Mouse (Mus musculus) neural tube, embryonic 12.5 days (tissue): ENCODE data around the gene Rgs7bp. TPM values are rescaled to one million over a fixed set of nuclear protein-coding genes. Genes with fewer than 3 reads are reported as not detected.

Experiments
- ATAC-seq: fragments of 200-750 bp; cut with Nextera tagmentation; 2 replicates; pipeline ENCODE4 v1.8.0; 2017; ENCODE audit warnings: low read depth, mild to moderate bottlenecking, moderate TSS enrichment, moderate library complexity; ENCODE audit not compliant: low FRiP score
- H3K27ac ChIP-seq: fragments of 300-500 bp; sonication (generic); 2 replicates; pipeline ENCODE4 v1.5.1; 2016
- H3K27me3 ChIP-seq: fragments of 300-500 bp; sonication (generic); replicated peaks from 2 replicates; pipeline ENCODE4 v1.6.1; 2016; ENCODE audit warnings: mild to moderate bottlenecking
- H3K36me3 ChIP-seq: fragments of 300-500 bp; sonication (generic); 2 replicates; pipeline ENCODE4 v1.6.1; 2016; ENCODE audit warnings: mild to moderate bottlenecking
- H3K4me1 ChIP-seq: fragments of 300-500 bp; sonication (generic); 2 replicates; pipeline ENCODE4 v1.6.1; 2016
- H3K4me2 ChIP-seq: fragments of 300-500 bp; sonication (generic); replicated peaks from 2 replicates; pipeline ENCODE4 v1.6.1; 2016; ENCODE audit warnings: mild to moderate bottlenecking
- H3K4me3 ChIP-seq: fragments of 300-500 bp; sonication (generic); 2 replicates; pipeline ENCODE4 v1.5.1; 2016
- H3K9ac ChIP-seq: fragments of 300-500 bp; sonication (generic); 2 replicates; pipeline ENCODE4 v1.6.1; 2016; ENCODE audit warnings: mild to moderate bottlenecking
- H3K9me3 ChIP-seq: fragments of 300-500 bp; sonication (generic); 2 replicates; pipeline ENCODE4 v1.6.1; 2016; ENCODE audit warnings: mild to moderate bottlenecking
- WGBS: fragments of 180-500 bp; shearing (Covaris S2); methylation state at CpG from one replicate; pipeline ENCODE4 v1.1.7; 2016; 5-methylcytosine and 5-hydroxymethylcytosine counted together
- polyA plus RNA-seq: library from polyadenylated mRNA; unstranded; fragments of >200 nt; fragmentation: Nextera tagmentation; extraction: Ambion mirVana; gene quantifications from 2 replicates; pipeline ENCODE4 v1.2.1, GENCODE M21; 2016

Gene Rgs7bp
- polyA plus RNA-seq, 1 experiment from 2014 or later, result 6.0 TPM

GRCm38 (mm10) chr13:105048662-105049061 lies 6.1 kb downstream of the Rgs7bp start:
- Histone ChIP-seq H3K4me2 (no peak overlapping the region), H3K9ac (no peak overlapping the region), H3K27ac (no peak overlapping the region), H3K9me3 (no peaks in the 10 kb centered on the region), H3K4me1 (peaks cover 7% of the 10 kb centered on the region; the same call in 1 of the 2 replicates), H3K27me3 (peaks cover 3% of the 10 kb centered on the region; the same call in 1 of the 2 replicates), H3K36me3 (no peaks in the 10 kb centered on the region), H3K4me3 (no peak overlapping the region)
- ATAC-seq, result no peak
- WGBS, result 87% methylated on average over 8 of the region's 8 CpGs

GRCm38 (mm10) chr13:105047377-105047776 lies 7.4 kb downstream of the Rgs7bp start:
- 71% methylated on average over 9 of the region's 9 CpGs for WGBS
- H3K4me1 ChIP-seq, result no peaks in the 10 kb centered on the region
- H3K9ac ChIP-seq, result no peak overlapping the region
- no peaks in the 10 kb centered on the region for H3K36me3 ChIP-seq
- H3K27me3 ChIP-seq, result no peaks in the 10 kb centered on the region
- no peak for ATAC-seq
- H3K27ac ChIP-seq, result no peak overlapping the region
- no peak overlapping the region for H3K4me2 ChIP-seq
- H3K4me3 ChIP-seq, result no peak overlapping the region
- no peaks in the 10 kb centered on the region for H3K9me3 ChIP-seq

GRCm38 (mm10) chr13:105043882-105044281 lies 10.8 kb downstream of the Rgs7bp start:
- WGBS, result 64% methylated on average over 3 of the region's 3 CpGs
- no peak overlapping the region for H3K27ac ChIP-seq
- H3K27me3 ChIP-seq, result no peaks in the 10 kb centered on the region
- no peaks in the 10 kb centered on the region for H3K4me1 ChIP-seq
- H3K4me2 ChIP-seq, result no peak overlapping the region
- no peaks in the 10 kb centered on the region for H3K9me3 ChIP-seq
- H3K36me3 ChIP-seq, result no peaks in the 10 kb centered on the region
- no peak for ATAC-seq
- no peak overlapping the region for H3K9ac ChIP-seq
- H3K4me3 ChIP-seq, result no peak overlapping the region

DNA sequence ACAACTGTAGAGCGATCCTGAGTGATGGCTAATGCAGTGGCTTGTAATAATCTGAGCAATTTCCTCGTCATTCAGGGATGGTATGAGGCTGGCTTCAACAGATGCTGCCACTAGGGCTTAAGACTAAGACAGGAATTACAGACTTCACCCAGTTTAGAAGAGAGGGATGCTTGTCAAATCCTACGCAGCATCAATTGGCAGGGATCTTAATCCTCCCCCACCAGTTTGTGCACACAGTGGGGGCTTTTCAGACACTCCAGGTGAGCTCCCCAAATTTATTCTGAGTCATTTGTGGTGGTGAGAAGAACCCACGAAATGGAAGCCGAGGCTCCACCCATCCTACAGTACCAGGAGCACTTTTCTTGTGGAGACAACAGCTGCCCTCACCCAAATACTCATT lies 16.4 kb downstream of the Rgs7bp start:
- Histone ChIP-seq H3K9me3 (no peaks in the 10 kb centered on the region), H3K4me3 (no peak overlapping the region), H3K27ac (no peak overlapping the region), H3K4me1 (no peaks in the 10 kb centered on the region), H3K36me3 (no peaks in the 10 kb centered on the region), H3K9ac (no peak overlapping the region), H3K4me2 (no peak overlapping the region), H3K27me3 (no peaks in the 10 kb centered on the region)
- ATAC-seq, result no peak
- 81% methylated on average over 5 of the region's 5 CpGs for WGBS

DNA sequence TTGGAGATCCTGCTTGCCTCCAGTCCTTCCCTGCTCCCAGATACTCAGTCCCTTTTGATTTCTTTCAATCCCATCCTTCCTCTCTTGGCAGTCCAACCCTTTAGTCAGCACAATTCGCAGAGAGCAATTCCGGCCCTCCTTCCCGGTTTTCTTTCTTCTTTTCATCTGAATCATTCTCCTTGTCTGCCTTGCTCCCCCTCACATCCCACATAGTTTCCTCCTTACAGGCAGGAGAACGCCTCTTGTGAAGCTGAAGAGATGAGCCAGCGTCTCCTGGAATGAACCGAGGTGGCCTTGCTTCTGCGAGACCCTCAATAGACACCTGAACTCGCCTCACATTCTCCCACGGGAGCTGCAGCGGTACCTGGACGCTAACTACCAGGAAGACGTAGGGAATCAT lies 16.9 kb downstream of the Rgs7bp start:
- Histone ChIP-seq H3K4me3 (no peak overlapping the region), H3K27ac (no peak overlapping the region), H3K4me1 (no peaks in the 10 kb centered on the region), H3K9ac (no peak overlapping the region), H3K4me2 (no peak overlapping the region), H3K36me3 (no peaks in the 10 kb centered on the region), H3K27me3 (no peaks in the 10 kb centered on the region), H3K9me3 (no peaks in the 10 kb centered on the region)
- 87% methylated on average over 12 of the region's 12 CpGs for WGBS
- ATAC-seq, result no peak

DNA sequence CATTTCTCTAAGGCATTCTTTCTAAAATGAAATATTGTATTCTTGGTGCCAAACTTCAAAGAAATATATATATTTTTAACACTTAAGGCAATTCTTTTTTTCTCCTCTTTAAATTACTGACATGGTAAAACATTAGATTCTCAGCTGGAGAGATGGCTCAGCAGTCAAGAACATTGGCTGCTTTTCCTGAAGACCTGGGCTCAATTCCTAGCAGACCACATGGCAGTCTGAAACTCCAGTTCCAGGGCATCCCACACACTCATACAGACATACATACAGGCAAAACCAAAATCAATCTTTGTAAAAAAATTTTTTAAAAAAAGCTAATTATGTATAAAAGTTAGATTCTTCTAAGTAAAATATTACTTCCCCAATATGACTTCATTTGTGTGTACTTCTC lies 22.8 kb downstream of the Rgs7bp start:
- Histone ChIP-seq H3K9ac (no peak overlapping the region), H3K4me1 (no peaks in the 10 kb centered on the region), H3K27ac (no peak overlapping the region), H3K9me3 (no peaks in the 10 kb centered on the region), H3K36me3 (no peaks in the 10 kb centered on the region), H3K4me2 (no peak overlapping the region), H3K27me3 (no peaks in the 10 kb centered on the region), H3K4me3 (no peak overlapping the region)
- ATAC-seq, result no peak

GRCm38 (mm10) chr13:105028276-105028675 lies 26.5 kb downstream of the Rgs7bp start:
- Histone ChIP-seq H3K4me3 (no peak overlapping the region), H3K4me1 (no peaks in the 10 kb centered on the region), H3K9ac (no peak overlapping the region), H3K36me3 (no peaks in the 10 kb centered on the region), H3K9me3 (no peaks in the 10 kb centered on the region), H3K27me3 (no peaks in the 10 kb centered on the region), H3K27ac (no peak overlapping the region), H3K4me2 (no peak overlapping the region)
- ATAC-seq, result no peak
- WGBS, result 92% methylated on average over 3 of the region's 3 CpGs

- Histone ChIP-seq H3K36me3 (no peaks in the 10 kb centered on the region), H3K4me1 (no peaks in the 10 kb centered on the region), H3K27ac (no peak overlapping the region), H3K4me3 (no peak overlapping the region), H3K27me3 (no peaks in the 10 kb centered on the region), H3K4me2 (no peak overlapping the region), H3K9ac (no peak overlapping the region), H3K9me3 (no peaks in the 10 kb centered on the region)
- ATAC-seq, result no peak
- 85% methylated on average over 9 of the region's 9 CpGs for WGBS
These were observed 38.2 kb downstream of the Rgs7bp start for GRCm38 (mm10) chr13:105016577-105016976.

GRCm38 (mm10) chr13:105015710-105016404 lies 38.9 kb downstream of the Rgs7bp start:
- no peaks in the 10 kb centered on the region for H3K4me1 ChIP-seq
- no peak overlapping the region for H3K4me2 ChIP-seq
- no peaks in the 10 kb centered on the region for H3K9me3 ChIP-seq
- no peak overlapping the region for H3K27ac ChIP-seq
- no peak for ATAC-seq
- WGBS, result 81% methylated on average over 8 of the region's 8 CpGs
- H3K27me3 ChIP-seq, result no peaks in the 10 kb centered on the region
- no peaks in the 10 kb centered on the region for H3K36me3 ChIP-seq
- no peak overlapping the region for H3K4me3 ChIP-seq
- no peak overlapping the region for H3K9ac ChIP-seq

GRCm38 (mm10) chr13:105011300-105011699 lies 43.4 kb downstream of the Rgs7bp start:
- Histone ChIP-seq H3K9ac (no peak overlapping the region), H3K36me3 (no peaks in the 10 kb centered on the region), H3K27ac (no peak overlapping the region), H3K4me1 (no peaks in the 10 kb centered on the region), H3K4me2 (no peak overlapping the region), H3K4me3 (no peak overlapping the region), H3K9me3 (no peaks in the 10 kb centered on the region), H3K27me3 (no peaks in the 10 kb centered on the region)
- 92% methylated on average over 5 of the region's 5 CpGs for WGBS
- ATAC-seq, result no peak

GRCm38 (mm10) chr13:105008891-105009290 lies 45.8 kb downstream of the Rgs7bp start:
- no peak overlapping the region for H3K4me3 ChIP-seq
- H3K36me3 ChIP-seq, result no peaks in the 10 kb centered on the region
- H3K9me3 ChIP-seq, result no peaks in the 10 kb centered on the region
- H3K4me2 ChIP-seq, result no peak overlapping the region
- no peaks in the 10 kb centered on the region for H3K4me1 ChIP-seq
- H3K27ac ChIP-seq, result no peak overlapping the region
- 89% methylated on average over 2 of the region's 2 CpGs for WGBS
- no peaks in the 10 kb centered on the region for H3K27me3 ChIP-seq
- no peak overlapping the region for H3K9ac ChIP-seq
- no peak for ATAC-seq

DNA sequence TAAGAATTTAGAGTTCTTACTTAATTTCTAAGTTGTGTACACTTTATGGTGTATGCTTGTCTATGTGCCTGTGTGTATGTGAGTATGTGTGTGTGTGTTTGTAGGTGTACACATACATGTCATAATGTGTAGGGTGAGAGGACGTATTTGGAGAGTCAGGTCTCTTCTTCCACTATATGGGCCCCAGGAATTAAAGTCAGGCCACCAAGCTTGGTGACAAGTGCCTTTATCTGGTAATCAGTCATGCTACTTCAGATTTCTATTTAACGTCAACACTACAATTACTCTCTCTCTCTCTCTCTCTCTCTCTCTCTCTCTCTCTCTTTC lies 51.9 kb downstream of the Rgs7bp start:
- Histone ChIP-seq H3K27ac (no peak overlapping the region), H3K4me3 (no peak overlapping the region), H3K36me3 (no peaks in the 10 kb centered on the region), H3K4me2 (no peak overlapping the region), H3K9ac (no peak overlapping the region), H3K4me1 (no peaks in the 10 kb centered on the region), H3K27me3 (no peaks in the 10 kb centered on the region), H3K9me3 (no peaks in the 10 kb centered on the region)
- WGBS, result 69% methylated on average over 2 of the region's 2 CpGs
- no peak for ATAC-seq

DNA sequence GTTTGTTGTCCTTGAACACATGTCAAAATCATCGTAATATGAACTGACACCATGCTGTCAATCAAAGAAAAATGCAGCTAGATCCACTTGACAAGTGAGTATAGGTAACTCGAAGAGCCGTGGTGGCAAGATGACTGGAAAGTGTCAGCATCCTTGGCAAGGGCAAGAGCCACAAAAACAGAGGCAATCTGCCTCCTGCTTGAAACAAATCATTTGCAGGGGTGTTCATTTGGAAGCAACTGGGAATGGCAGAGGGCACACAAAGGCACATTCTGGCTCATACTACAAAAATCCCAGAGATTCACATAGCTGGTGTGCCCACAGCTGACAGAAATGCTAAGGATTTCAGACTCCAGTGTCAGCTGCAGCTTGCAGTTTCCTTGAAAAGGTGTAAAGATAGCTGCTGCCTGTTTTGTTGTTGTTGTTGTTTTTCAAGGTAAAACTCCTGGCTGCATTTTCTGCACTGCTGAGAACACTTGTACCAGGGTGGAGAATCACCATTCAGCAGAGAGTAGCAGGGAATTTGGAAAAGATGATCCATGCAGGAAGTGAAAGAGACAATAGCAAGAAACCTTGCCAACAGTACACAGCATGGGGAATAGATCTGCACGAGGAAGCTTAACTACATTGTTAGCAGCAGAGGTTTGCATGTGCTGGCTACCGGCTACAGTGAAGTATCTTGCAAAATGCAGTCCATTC lies 52.4 kb downstream of the Rgs7bp start:
- ATAC-seq, result no peak
- no peaks in the 10 kb centered on the region for H3K9me3 ChIP-seq
- no peak overlapping the region for H3K4me2 ChIP-seq
- H3K36me3 ChIP-seq, result no peaks in the 10 kb centered on the region
- H3K27me3 ChIP-seq, result no peaks in the 10 kb centered on the region
- no peak overlapping the region for H3K27ac ChIP-seq
- no peaks in the 10 kb centered on the region for H3K4me1 ChIP-seq
- no peak overlapping the region for H3K4me3 ChIP-seq
- 83% methylated on average over 5 of the region's 5 CpGs for WGBS
- no peak overlapping the region for H3K9ac ChIP-seq
